Mouse (Mus musculus) spleen, postnatal 36 days (tissue): ENCODE results near the gene Vmn1r85.
A peak's percentile ranks its signal among the peaks of the same experiment; 100 is the strongest.
"Not testable (repeated sequence)": the region's sequence is repeated elsewhere in the genome, so short reads cannot be mapped to it uniquely, and the experiment has no call there.

Source experiments
- DNase-seq, 2 experiments: peaks; one replicate each; pipeline ENCODE4 v3.0.0; 2022; ENCODE audit warnings: low spot score in 2 of 2, mixed read lengths in 1 of 2

Gene Vmn1r85

DNA sequence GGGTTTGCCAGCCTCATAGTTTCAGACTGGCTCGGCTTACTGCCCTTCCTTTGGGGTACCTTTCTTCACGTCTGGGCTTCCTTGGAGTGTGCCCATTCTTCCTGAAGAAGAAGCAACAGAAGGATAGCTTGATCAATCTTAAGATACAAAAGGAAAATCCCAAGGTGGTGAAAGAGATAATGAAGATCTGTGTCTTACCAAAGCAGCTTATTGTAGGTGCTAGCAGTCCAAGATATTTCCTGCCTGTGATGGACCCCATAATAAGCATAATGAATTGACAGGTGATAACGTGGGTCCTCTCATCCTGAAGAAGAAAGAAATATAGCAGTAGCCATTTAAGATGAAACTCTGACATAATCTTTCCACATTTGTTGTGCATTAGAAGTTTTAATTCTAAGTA, at the start of gene Vmn1r85:
Vmn1r85 (minus strand) TSS at position 101 of the 400 bp plus-strand sequence.
- DNase-seq, result no peak

DNA sequence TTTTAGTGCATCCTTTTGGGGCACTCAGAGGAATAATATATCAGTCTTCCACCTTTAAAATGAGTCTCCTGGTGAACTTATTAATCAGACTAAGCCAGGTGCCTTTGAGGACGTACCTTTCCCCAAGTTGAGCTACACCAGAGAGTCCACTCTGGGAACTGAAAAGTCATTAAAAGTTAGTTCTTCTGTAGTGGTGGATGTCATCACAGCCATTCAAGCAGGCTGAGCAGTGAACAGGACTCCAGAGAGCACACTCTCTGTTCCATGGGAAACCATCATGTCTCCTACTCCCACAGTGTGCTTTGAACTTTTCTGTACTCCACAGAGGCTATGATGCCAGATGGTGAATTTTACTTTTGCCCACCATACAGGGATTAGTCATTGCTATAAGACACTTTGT, 45.1 kb upstream of the Vmn1r85 start, which contains the start of gene Vmn1r87:
Vmn1r87 (minus strand) TSS at position 101 of the 400 bp plus-strand sequence.
- no peak for DNase-seq

DNA sequence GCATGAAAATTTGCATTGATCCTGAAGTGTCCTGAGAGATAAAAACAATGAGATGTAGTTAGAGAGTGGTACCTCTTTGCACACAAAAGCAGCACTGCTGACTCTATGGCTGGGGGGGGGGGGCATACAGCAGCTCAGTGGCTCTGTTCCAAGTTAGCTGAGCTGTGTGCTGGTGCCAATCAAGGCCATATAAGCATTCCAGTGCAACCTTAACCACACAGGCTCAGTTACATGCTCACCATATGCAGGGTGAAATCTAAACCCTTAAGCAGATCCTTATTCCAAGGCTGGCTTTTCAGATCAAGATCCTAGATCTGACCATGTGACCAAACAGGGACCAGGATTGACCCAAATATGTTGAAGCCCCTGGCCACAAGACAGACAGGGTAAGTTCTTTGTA, 42.4 kb upstream of the Vmn1r85 start:
- no peak for DNase-seq

DNA sequence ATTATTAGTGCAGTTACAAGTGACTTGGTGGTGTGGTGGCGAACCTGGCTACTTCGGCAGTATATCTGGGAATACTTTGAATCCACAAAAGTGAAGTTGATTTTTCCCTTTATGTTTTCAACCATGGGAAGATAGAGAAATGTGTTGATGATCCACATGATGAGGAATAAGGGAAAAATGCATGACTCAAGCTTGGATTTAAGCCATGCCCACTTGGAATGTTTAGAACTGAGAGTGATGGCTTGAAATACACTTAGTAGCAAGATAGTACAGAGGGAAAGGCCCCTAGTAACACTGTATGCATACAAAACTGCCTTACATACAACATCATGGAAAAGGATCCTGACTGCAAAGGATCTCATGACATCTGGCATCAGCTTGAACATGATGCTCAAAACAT, 36.9 kb upstream of the Vmn1r85 start:
- DNase-seq, result no peak

DNA sequence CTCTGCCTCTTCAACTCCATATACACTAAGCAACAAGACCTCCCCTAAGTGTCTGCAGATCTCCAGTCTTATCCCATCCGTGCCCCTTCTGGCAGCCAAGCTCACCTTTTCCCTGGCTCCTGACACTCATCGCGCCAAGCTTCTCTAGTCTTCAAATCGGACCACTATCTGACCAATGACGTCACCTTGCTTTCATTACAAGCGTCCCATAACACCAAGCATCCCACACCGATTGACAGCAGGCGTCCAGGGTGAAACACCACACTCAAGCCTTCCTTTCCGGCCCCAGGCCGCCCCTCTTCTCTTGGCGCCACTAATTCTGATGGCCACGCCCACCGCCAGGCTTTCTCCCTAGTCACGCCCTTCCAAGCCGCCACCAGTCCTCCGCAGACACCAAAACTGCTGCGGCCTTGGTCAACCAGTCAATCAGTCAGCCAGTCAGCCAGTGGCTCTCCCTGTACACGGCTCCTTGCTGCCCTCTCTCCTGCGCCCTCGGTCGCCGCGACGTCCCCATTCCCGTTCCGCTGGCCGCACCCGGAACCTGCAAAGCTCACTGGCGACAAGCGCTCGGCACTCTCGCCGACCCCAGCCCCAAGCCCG, 28.7 kb upstream of the Vmn1r85 start:
- peak; percentile 1 to 3 for DNase-seq

DNA sequence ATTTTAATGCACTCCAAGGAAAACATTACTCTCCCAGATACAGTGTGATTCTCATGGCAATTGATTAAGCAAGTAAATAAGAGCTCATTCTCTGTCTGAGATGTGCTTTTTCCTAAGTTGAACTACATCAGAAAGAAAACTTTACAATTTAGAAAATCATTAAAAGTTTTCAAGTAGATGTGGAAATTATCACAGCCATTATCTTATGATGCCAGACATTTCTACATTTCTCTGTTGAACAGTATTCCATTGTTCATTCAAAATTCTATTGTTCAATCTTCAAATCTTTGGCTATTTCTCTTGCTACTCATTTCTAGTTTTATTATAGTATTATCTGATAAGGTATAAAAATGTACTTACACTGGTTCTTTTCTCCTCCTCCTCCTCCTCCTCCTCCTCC, 24.8 kb upstream of the Vmn1r85 start, which contains the start of gene Vmn1r86:
Vmn1r86 (minus strand) TSS at position 101 of the 400 bp plus-strand sequence.
- no peak for DNase-seq

DNA sequence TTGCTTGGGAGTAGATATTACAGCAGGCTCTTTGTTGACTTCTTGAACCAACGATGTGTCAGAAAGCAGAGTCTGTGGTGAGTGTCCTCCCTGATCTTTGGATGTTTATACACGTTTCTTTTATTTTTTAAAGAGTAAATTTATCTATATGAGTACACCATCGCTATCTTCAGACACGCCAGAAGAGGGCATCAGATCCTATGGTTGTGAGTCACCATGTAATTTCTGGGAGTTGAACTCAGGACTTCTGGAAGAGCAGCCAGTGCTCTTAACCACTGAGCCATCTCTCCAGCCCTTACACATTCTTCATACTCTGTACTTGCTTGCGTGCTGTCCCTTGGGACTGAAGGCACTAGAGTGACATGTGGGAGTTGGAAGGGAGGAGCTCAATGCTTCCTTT, 22.7 kb downstream of the Vmn1r85 start:
- no peak for DNase-seq

DNA sequence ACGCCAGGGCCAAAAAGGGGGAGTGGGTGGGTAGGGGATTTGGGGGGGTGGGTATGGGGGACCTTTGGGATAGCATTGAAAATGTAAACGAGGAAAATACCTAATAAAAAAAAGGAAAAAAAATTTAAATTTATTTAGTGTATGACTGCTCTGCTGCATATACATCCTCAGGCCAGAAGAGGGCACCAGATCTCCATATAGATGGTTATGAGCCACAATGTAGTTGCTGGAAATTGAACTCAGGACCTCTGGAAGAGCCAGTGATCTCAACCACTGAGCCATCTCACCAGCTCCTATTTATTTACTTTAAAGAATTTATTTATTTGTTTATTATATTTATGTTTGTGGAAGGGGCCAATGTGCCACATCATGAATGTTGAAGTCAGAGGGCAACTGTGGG, 31.6 kb downstream of the Vmn1r85 start:
- not testable (repeated sequence) for DNase-seq

DNA sequence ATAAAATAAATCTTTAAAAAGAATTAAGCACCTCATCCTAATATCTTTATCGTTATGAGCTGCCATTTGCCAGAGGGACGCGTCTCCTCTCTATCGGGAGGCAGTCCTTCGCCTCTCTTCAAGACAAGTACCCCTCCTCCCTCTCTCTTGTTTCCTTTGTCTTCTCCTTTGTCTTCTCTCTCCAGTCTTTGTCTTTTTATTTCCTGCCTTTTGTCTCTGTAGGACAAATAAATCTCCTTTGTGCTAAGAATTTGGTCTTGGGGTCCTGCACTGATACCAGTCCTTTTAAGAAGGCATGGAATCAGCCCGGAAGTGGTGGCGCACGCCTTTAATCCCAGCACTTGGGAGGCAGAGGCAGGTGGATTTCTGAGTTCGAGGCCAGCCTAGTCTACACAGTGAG, 35.4 kb downstream of the Vmn1r85 start:
- no peak for DNase-seq

DNA sequence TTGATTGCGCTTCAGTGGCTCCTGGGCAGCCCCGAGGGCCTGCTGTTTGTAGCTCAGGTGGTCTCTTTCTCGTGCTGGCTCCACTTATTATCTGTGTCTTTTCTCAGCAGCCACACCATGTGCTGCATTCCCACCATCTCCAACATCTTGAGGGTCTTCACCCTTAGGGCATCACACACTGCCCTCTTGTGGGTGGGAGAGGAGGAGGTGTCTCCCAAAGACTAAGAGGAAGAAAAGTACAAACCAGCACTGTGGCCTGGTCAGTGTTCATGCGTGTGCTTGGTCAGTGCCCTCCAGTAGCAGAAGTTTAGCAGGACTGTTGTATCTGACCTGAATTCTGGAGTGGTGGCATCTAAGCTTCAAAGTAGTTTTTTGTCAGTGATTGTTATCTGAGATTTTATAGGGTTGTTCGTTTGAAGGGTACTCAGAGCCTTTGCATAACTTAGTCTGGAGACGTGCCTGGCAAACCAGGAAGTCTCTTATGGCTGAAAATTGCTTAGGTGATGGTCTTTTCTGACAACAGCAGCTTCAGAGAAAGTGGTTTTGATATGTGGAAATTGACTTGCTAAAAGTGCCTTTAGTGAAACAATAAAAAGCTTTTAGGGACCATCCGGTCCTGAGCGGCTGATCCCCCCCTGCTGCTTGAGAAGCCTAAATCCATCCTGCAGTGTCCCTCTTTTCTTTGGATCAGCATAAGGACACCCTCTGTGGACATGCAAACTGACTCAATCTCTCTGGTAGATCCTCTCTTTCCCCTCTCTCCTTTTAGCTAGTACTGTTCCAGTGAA, 37.9 kb downstream of the Vmn1r85 start:
- no peak for DNase-seq

DNA sequence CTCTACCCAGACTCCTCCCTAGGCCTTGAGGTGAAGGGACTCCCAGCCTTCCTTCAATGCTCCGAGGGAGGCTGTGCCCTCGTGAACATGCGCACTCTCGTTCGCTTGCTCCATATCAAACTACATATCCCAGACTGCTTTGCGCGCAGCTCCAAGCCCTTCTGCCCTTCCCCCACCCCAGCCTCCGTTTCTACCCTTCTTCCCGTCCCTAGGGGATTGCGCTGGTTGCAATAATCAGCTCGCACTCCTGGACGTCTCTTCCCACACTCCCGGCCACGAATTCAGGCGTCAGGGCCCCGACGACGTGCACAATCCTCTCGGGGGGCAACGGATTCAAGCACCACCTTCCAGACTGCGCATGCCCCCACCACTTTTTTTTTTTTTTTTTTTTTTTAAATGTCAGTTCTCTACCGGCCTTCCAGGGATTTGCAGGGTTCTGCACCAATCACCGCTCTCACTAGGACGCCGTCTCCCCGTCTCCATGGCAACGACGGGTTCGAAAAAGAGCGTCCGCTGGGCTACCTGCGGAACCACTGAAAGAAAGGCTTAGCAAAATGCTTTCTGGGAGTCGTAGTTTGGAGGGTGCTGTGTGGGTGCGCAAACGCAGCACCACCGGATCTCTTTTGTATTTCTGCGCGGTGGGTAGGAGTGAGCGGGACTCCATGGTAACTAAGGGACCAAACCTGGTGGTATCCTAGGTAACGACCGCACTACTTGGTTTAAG, 40.5 kb downstream of the Vmn1r85 start, which contains the start of gene Mzf1:
Mzf1 (minus strand) TSS at position 478 of the 724 bp plus-strand sequence.
- DNase-seq, result peak; percentile 94 to 95

DNA sequence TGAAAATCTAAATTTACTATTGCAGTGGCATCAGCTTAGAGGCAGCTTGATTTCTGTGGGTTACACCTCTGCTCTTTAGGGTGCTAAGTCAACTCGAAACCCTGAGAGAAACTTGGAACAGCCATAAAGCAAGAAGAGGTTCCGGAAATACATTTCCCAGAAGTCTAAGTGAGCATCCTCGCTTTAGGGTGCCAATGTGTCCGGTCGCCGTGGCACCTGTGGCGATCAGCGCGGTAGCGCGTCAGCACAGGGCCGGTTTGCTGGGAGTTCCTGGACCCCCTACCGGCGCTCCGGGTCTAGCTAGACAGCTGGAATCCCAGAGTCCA, 41.0 kb downstream of the Vmn1r85 start:
- DNase-seq, result no peak

DNA sequence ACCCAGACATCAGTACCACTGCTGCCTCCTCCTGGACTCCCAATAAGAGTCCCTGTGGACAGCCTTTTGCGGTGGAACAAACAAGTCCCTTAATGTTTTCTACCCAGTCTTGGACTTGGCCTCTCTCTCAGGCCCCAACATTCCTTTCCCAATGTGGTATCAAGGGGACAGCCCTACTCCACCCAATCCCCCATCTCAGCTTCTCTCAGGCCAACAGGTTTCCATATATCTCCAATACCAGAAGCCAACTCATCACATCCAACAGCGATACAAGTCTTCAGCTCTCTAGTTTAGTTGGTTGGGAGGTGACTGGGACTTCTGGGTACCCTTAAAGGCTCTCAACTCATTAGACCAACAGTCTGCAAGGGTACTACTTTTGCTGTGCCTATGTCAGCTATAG, 41.5 kb downstream of the Vmn1r85 start:
- no peak for DNase-seq

DNA sequence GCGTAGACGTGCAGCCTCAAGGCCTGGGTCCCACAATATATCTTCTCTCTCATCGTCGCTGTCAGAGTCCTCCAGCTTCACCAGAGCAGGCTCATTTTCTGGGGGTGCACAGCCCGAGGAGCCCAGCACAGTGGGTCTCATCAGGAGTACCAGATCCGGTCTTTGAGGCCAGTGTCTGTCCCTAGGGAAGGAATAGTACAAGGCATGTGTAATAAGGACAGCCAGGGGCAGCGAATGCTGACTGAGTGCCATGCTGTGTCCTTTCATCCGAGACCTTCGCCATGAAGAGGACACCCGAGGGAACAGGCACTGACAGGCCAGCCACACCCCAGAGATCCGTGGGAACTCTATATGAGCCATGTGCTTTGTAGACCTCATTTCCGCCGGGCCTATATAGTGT, 42.0 kb downstream of the Vmn1r85 start:
- no peak for DNase-seq

DNA sequence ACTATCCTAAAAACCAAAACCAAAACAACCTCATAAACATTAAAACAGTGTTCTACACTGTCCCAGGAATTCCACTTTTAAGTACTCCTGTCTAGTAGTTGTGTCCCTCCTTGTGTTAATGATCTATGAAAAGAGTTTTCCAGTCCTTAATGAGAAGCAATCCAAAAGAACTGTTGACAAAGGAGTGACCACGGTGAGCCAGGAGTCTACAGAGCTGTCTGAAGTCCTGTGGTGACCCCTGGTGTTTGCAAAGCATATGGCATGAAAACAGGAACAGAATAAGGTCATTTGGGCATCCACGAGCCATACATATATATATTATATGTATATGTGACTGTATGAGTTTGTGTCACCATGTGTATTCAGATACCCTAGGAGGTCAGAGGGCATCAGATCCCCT, 48.9 kb downstream of the Vmn1r85 start:
- DNase-seq, result peak; percentile 65 to 68

DNA sequence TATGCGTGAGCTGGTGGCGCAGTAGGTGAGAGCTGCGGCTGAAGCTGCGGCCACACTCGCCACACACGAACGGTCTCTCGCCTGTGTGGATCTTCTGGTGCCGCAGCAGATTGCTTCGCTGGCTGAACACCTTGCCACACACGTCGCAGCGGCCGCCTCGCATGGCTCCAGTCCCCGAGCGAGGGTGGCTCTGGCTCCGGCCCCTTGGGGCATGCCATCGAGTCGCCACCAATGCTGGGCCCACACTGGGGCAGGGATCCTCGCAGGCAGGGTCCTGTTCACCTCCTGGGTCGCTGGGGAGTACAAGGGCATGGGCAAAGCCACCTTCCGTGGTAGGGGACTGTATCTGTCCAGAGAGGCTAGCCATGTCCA, 50.7 kb downstream of the Vmn1r85 start:
- no peak for DNase-seq

DNA sequence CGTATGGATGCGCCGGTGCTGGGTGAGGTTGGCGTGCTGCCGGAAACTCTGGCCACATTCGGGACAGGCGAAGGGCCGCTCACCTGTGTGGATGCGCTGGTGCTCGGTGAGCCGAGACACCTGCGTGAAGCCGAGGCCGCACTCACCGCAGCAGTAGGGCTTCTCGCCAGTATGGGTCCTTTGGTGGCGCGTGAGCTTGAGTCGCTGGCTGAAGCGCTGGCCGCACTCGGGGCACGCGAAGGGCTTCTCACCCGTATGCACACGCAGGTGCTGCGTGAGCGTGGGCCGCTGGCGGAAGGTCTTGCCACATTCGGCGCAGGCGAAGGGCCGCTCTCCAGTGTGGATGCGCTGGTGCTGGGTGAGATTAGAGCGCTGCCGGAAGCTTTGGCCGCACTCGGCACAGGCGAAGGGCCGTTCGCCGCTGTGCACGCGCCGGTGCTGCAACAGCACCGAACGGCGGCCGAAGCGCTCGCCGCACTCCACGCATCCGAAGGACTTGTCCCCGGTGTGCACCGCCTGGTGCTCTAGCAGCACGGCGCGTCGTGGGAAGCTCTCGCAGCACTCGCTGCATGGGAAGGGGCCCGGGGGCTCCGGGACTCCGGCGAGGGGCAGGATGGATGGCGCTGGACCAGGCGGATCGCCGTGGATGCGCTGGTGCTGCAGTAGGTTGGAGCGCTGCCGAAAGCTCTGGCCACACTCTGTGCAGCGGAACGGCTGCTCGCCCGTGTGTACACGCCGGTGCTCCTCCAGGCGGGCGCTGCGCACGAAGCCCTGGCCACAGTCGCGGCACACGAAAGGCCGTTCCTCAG, 51.3 kb downstream of the Vmn1r85 start:
- DNase-seq, result no peak

DNA sequence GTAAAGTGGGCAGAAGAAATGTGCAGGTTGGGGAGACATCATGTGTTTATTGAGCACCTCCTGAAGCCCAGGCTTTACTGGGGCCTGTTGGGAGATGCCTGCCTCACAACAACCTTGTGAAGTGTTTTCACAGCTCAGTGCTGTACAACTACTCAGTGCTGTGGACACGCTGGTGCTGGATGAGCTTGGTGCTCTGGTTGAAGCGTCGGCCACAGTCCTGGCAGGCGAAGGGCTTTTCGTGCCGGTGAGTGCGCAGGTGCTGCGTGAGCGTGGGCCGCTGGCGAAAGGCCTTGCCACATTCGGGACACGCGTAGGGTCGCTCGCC, 51.9 kb downstream of the Vmn1r85 start:
- no peak for DNase-seq

DNA sequence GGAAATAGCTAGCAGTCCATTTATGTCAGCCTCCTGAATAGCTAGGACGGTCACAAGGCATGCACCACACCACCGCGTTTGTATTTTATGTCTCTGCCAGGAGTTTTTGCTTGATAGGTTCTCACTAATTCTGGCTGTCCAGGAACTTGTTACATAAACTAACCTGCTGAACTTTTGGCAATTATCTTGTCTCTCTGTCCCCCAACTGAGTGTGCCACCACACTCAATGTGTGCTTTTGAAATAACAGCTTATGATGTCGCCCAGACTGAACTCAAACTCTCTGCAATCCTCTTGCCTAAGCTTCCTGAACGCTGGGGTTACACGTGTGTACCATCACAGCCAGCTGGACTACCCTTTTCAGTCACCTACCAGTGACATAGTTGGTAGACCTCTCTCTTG, 52.5 kb downstream of the Vmn1r85 start:
- DNase-seq, result no peak

DNA sequence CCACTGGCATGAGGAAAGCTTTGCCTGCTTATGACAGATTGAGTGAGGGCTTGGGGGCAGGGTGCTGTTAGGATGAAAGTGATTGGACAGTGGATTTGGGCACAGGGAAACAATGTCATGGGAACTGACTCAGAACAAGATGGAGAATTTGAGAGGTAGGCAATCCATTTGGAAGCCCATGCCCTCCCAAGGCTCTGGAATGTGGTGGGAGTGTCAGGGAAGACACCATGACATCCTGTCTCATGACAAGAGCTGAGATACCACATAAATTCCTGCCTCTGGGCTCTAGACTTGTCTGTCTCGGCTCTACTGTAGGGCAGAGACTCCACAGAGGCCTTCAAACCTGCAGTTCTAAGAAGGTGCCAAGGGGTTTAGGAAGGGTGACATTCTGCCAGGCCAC, 53.7 kb downstream of the Vmn1r85 start:
- DNase-seq, result no peak

DNA sequence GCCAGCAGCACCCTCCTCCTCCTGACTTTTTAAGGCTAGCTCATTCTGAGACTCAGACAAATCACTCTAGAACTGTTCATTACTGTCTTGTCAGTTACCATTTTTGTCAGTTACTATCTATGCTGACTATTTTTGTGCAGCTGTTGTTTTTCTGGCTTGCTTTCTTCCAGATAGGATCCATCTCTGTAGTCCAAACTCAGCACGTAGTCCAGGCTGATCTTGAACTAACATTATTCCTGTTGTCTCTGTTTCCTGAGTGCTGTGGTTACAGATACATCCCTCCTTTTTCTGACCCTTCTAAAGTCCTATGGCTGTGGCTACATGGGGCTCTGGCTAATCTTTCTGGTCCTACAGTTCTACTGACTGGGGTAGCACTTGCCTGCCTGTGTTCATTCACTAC, 55.8 kb downstream of the Vmn1r85 start:
- no peak for DNase-seq

DNA sequence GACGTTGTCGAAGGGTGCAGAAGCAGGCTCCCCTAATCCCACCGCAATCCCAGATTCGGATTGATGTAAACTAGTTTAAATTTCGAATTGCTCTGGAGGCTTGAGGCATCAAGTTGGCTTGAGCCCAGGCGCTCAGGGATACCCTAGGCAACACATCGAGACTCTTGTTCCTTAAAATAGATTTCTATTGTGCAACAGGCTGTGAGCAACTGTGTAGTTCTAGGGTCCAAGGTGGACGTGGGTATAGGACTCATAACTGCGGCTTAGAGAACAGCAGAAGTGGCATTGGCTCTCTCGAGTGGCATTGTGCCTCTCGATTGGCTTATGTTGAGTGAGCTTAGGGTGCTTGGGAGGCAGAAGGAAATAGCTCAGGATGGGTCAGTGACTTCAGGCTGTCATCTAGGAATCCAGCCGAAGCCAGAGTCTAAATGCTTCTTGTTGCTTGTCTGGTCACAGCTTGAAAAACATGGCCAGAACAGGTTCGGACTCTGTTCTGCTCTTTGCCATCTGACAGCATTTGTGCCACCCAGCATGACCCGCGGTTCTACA, 56.3 kb downstream of the Vmn1r85 start:
- no peak for DNase-seq
